In the genomic region with DNA sequence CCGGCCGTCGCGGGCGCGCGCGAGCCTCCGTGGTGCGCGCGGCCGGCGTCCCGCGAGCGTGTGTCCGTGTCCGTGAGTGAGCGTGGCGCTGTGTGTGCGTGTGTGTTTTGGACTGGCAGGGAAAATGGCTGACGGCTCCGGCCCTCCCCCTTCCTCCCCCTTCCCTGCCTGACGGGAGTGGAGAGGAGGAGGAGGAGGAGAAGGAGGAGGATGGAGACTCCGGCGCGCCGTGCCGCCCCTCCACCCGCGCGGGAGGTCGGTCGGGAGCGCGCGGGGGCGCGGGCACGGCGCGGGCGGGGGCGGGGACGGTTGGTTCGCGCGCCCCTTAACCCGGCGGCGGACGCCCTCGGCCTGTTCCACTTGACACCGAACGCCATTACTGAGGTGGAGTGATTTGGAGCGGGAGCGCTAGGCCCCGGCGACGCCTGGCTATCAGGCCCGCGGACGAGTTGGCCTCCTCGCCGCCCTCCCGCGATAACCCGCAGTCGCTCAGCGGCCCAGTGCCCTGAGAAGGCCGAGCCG, we compare ENCODE assay signal across 8 mouse cellular contexts. TPM values are rescaled to one million over a fixed set of nuclear protein-coding genes. Genes with fewer than 3 reads are reported as not detected.
DNase-seq lines count a peak whose midpoint lies in the region; ATAC-seq lines count a peak whose summit lies in the region.

No protein-coding gene starts in this region.

- peak overlapping the region; percentile 87 for H3K9ac ChIP-seq in hindbrain, embryonic 16.5 days (ENCODE audit: low read depth, low read length)

- no peaks in the 10 kb centered on the region; the same call in 1 of the 2 replicates for H3K27me3 ChIP-seq in hindbrain, embryonic 16.5 days (replicated peaks; ENCODE audit: control insufficient read depth, insufficient read depth, low read length)

- no peaks in the 10 kb centered on the region for H3K36me3 ChIP-seq in hindbrain, embryonic 16.5 days (ENCODE audit: control insufficient read depth, insufficient read depth, low read length)

- no peaks in the 10 kb centered on the region; the same call in 1 of the 2 replicates for H3K9me3 ChIP-seq in hindbrain, embryonic 16.5 days (ENCODE audit: control insufficient read depth, low read length)

- peak overlapping the region; percentile 73 for H3K4me3 ChIP-seq in hindbrain, embryonic 16.5 days (ENCODE audit: low read length)

- DNase-seq in ZHBTc4 (ENCODE audit: low read depth, low spot score), result peak; percentile 83
- DNase-seq in cerebellum, postnatal 4 days (ENCODE audit: low spot score in 2 of 2), result peak; percentile 38 to 69
- peak; percentile 60 for DNase-seq in gastrocnemius, adult 18-20 months (ENCODE audit: low spot score)
- peak; percentile 42 to 64 for DNase-seq in left cerebral cortex, adult 9 months (ENCODE audit: low spot score in 2 of 2)
- peak; percentile 56 for DNase-seq in retina, postnatal 7 days (ENCODE audit: low read depth, low spot score)
- peak; percentile 53 for DNase-seq in urinary bladder, adult 2 months (ENCODE audit: low spot score)

- peak overlapping the region; percentile 95 for H3K27ac ChIP-seq in hindbrain, embryonic 16.5 days (ENCODE audit: low read depth, low read length)

- H3K4me2 ChIP-seq in hindbrain, embryonic 16.5 days (ENCODE audit: low read length), result peak overlapping the region; percentile 51

- H3K4me1 ChIP-seq in hindbrain, embryonic 16.5 days (ENCODE audit: control insufficient read depth, insufficient read depth, low read depth, low read length), result no peaks in the 10 kb centered on the region

- WGBS in hindbrain, embryonic 16.5 days, result 17% methylated on average over 22 of the region's 73 CpGs

- peak; percentile 24; the same call in 1 of the 2 replicates for ATAC-seq in hindbrain, embryonic 16.5 days
- peak; percentile 28 for ATAC-seq in megakaryocyte, adult 5-6 weeks (ENCODE audit: poor library complexity, severe bottlenecking)

RNA-seq across cellular contexts. Expression of gene Usp9x, which starts 1.2 kb away (rescaled TPM):
- total RNA-seq in gastrocnemius, adult 18-20 months (2021), result 100 to 1,000 TPM; 129 to 157 TPM
- polyA plus RNA-seq in hindbrain, embryonic 16.5 days (2015; fragmentation: Nextera tagmentation; extraction: Ambion mirVana), result 22.9 and 29.8 TPM in 2 replicates
- total RNA-seq in megakaryocyte, adult 5-6 weeks (2015), result 98.3 and 106 TPM in 2 replicates
- total RNA-seq in megakaryocyte, adult 5-6 weeks (2017), result 94.6 and 121 TPM in 2 replicates
- 36.4 and 41.4 TPM in 2 replicates for polyA plus RNA-seq in urinary bladder, adult 2 months (2012; rRNA removed)

Comparison
In these comparisons a context has a peak if more than half of its experiments do, and no peak if none do; other contexts are left out.
1. Peak in every context shown above with its lines: DNase-seq, ATAC-seq, H3K4me3 ChIP-seq and H3K27ac ChIP-seq.